Mouse (Mus musculus): ENCODE measurements at regions not wholly inside any gene's neighbourhood (a gene's known extent, or its start where the extent isn't known, plus 50 kb on each side); places are given as distances from the start of the nearest gene placed in this dataset.

DNA sequence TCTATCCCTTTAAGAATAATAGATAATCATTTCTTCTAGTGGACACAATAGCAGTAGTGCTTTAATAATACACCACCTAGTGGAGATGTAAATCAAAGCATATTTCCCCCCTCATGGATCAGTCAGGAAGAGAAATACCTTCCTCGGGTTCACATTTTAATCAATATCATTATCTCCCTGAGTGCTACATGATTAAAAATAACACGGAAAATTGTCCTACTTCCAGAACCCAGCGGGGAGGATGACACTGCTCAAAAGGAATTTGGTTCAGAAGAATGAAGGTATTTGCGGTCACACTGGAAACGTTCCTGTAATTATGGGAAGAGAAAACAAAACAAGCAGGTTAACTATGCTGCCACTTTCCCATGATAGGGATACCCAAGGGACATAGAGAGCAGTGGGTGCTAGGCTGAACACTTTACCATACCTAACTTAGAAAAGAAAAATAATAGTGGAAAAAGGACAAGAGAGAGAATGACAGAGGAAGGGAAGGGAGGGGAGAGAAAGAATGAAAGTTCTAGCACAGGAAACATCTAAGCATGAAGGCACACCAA lies 132.0 kb upstream of the Gm9972 start:
- TF ChIP-seq USF1 (IDR thresholded peaks at IDR 0.05; ENCODE audit: low read depth) = no peak
- no peak for TF ChIP-seq CEBPB (IDR thresholded peaks at IDR 0.05; ENCODE audit: low read depth)
- no peak for TF ChIP-seq MAX (IDR thresholded peaks at IDR 0.05)
- TF ChIP-seq CTCF (IDR thresholded peaks at IDR 0.05; ENCODE audit: control insufficient read depth, insufficient read depth, insufficient read length) = no peak
